Mouse (Mus musculus) kidney, postnatal 4 days (tissue): ENCODE data around the gene Prrg2.

Source experiments
- DNase-seq, 2 experiments: peaks; one replicate each; pipeline ENCODE4 v3.0.0; 2021; ENCODE audit warnings: mixed read lengths in 2 of 2

The Prrg2 gene

DNA sequence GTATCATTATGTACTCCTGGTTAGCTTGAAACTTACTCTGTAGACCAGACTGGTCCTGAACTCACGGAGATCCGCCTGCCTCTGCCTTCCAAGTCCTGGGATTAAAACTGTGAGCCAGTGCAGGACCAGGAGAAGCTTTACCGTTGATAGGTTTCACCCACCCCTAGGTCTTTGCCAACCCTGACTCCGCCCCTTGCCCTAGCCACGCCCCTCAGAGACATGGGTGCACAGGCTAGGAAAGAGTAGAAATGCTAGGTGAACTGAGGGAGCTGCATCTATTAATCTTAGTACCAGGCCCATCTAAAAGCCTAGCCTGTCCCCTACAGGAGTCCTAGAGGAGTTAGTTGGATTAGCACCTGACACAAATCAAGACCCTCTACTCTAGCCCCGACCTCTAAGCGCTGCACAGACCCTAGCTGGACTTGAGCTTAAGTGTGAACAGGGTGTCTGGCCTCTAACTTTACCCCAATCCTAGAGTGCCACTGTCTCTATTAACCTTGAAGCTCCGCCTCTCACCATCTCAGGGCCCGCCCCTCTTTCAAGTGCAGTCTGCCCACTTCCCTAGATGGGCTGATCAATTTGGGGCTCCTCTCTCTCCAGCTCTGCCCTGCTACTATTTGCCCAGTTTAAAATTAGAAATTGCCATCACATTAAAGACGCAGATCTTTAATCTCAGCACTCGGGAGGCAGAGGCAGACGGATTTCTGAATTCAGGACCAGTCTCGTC lies 27.9 kb upstream of the Prrg2 start:
- peak in 1 of 2 experiments; percentile 37 for DNase-seq

DNA sequence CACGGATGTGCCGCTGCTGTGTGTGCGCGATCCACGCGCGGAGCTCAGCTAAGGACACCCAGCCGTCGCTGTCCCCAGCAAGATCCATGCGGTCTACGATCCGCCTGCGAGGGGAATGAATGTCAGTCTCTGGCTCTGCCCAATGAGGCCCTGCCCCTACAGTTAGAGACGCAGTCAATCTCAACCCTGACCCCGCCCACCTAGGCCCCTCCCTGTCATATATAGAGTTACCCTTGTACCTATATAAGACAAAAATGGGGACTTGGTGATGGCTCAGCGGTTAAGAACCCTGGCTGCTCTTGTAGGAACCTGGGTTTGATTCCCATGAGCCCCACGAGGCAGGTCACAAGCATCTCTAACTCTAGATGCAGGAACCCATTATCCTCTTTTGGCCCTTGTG lies 26.1 kb upstream of the Prrg2 start:
- no peak for DNase-seq

DNA sequence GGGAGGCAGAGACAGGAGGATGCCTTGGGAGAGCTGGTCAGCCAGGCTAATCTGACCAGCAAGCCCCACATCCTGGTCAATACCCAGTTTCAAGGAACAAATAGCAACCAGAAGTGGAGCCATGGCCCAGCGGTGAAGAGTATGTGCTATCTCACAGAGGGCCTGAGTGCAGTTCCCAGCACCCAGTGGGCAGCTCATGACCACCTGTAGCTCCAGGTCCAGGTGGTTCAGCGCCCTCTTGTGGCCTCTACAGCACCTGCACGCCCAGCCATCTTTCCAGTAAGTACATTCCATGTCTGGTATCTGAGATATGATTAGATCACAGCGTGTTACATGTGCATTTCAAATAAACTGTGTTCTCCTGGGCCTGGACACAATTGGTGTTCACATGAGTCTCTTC lies 23.6 kb upstream of the Prrg2 start:
- DNase-seq, result no peak

DNA sequence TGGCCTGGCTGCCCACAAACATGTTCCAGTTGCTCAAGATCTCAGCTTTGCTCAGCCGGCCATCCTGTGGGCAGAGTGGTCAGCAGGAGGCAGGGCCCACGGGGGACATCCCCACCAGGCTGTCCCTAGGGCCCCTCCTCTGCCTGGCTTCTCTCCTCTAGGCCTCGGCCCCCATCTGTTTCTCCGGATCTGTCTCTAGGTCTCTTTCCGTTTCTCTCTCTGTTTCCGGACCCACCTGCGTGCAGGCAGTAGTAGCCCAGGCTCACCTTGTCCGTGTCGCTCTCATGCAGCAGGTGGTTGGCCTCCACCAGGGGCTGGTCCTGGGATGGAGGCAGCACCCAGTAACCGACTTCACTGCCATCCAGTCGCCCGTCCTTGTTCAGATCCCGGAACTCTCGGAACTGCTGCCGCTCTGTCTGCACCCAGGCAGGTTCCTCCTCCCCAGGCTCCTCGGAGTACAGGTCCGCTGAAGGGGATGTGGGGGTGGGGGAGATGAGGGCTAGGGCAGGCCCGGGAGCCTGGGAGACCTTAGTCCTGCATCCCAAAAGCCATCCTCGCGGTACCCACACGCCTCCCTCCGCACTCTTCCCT lies 20.9 kb upstream of the Prrg2 start:
- DNase-seq, result no peak

DNA sequence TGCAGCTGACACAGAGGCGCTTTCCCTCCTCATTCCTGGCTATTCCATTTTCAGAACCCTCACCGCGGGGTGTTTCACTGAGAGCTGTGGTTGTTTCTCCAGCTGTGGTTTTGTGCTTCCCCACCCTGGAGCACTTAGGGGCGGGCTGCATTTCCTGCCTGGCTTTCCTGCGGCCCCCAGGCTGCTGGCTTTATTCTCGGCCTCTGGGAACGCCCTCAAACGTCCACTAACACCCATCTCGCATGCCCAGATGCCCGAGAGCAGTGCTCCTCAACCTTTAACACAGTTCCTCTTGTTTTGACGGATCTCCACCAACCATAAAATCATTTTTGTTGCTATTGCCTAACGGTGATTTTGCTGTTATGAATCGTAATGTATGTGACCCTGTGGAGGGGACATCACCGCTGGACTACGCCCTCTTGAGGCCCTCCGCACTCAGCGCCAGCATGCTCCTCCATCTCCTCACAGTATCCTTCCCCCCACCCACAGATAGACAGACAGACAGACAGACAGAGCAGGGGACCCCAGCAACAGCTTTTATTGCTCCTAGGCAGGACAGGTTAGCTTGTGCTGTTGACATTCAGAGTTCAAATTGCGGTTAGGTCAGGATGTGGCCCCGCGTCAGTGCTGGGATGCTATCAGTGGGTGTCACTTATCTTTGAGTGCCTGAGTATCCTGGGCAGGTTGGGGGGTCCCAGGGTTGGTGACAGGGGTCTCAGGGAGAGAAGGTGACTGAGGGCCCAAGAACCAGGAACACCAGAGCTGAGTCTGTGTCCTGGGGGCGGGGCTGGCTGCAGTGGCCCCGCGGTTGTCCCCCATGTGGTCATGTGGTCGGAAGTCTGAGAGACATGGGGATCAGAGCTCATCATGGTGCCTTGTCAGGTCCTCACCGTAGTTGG lies 20.2 kb upstream of the Prrg2 start:
- DNase-seq, result peak; percentile 66 to 79

DNA sequence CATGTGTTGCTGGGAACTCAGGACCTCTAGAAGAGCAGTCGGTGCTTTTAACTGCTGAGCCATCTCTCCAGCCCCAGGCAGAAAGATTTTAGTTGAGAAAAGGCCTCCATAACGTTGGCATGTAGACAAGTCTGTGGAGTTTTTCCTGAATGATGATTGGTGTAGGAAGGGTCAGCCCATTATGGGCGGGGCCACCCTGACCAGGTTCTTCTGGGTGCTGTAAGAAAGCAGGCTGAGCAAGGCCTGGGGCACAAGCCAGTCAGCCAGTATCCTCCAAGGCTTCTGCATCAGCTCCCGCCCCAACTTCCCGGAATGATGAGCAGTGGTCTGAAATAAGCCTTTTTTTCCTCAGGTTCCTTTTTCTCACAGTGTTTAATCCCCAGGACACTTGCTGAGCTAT lies 18.5 kb upstream of the Prrg2 start:
- DNase-seq, result no peak

DNA sequence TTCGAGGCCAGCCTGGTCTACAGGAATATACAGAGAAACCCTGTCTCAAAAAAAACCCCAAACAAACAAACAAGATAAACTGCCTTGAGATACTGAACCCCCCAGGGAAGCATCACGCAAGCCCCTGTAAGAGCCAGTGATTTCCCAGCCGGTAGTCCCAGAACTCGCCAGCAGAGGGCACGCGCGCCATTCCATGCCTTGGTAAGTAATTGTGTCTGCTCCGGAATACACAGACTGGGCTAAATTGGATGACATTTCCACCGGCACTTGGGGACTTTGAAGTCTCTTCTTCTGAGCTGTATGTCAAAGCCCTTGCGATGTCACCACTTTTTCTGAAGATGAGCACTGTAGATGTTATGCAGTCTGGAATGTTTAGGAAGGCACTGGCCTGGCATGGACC lies 17.4 kb upstream of the Prrg2 start:
- DNase-seq, result peak; percentile 94 to 96

DNA sequence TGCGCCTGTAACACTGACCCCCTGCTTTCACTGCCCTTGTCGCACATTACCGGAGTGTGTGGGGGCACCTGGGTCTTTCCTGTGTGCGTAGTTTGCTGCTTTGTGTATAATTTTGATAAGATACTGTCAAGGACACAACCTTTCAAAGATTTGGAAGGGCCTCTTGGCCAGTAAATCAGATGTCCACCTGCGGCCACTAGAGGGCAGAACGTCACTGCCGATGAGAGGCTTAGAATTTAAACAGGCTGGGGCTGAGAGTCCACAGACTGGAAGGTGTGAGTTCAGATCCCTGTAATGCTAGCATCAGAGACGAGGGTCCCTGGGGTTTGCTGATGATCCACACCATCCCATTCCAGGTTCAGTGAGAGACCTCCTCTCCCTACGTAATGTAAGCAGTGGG lies 16.0 kb upstream of the Prrg2 start:
- peak; percentile 87 to 89 for DNase-seq

DNA sequence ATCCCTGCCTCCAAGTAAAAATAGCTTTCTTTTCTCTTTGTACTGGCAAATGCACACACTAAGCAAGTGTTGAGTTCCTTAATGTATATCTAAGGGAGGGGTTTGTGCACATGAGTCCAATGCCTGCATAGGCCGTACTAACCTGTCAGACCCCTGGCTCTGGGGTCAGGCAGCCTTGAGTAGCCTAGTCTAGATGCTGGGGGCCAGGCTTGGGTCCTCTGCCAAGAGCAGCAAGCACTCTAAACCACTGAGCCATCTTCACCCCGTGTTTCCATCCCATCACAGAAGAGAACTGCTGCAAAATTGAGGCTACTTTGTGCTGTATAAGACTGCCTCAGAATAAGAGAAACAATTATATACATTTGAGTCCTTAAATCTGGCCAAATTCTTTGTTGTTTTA lies 15.4 kb upstream of the Prrg2 start:
- DNase-seq, result no peak

DNA sequence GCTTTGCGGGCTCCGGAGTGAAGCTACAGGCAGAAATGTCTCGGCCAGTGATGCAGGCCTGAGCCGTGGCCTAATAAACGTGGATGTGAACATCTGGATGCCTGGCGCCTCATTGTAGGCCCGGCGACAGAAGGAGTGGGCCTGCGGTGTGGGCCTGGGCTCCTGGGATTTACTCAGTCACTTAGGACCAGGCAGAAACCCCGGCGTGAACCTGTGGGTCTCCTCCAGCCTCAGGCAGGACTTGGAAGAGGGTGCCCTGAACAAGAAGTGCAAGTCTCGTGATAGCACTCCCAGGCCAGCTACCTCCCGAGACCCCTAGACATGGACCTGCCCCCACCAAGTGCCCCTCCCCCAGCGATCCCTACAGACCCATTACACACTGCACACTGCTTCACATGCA lies 14.8 kb upstream of the Prrg2 start:
- DNase-seq, result no peak

DNA sequence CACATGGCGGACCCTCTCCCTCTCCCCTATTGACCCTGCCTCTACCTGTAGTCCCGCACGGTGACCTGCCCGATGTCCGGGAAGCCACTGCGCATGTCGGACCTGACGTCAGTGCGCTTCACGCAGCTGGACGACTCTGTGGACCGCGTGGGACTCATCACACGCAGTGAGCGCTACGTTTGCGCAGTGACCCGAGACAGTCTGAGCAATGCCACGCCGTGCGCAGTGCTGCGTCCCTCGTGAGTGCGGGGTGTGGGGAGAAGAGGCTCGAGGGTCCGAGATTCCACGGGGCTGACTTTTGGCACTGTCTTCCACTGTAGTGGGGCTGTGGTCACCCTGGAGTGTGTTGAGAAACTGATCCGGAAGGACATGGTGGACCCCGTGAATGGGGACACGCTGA lies 14.0 kb upstream of the Prrg2 start:
- DNase-seq, result no peak

DNA sequence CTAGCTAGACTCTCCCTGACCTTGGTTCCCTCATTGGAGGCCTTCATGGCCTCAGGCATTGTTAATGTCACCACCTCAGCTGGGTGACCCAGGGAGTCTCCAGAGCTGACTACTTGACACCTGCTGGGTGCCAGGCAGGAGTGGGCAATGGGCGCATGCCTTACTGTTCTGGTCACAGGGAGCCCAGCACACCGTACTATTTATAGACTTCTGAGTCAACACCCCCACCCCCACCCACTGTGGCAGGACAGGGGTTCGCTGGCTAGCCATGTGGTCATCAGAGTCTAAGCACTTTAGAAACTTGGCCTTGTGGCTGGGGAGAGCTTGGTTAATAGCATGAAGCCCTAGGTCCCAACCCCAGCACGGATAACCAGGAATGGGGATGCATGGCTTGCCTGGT lies 12.9 kb upstream of the Prrg2 start:
- DNase-seq, result peak in 1 of 2 experiments; percentile 34

DNA sequence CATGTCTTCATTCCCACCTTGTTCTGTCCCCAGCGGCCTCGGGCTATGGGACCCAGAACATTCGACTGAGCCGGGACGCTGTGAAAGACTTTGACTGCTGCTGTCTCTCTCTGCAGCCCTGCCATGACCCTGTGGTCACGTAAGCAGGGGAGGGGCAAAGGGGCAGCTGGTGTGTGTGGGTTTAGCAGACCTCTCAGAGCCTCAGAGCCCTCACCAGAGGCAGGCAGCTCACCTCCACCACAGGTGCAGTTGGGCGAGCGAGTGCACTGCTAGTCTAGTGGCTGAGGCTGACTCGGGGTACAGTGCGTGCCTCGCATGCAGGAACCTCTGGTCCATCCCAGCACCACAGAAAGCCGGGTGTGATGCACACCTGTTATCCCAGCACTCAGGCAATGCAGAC lies 11.5 kb upstream of the Prrg2 start:
- DNase-seq, result no peak

DNA sequence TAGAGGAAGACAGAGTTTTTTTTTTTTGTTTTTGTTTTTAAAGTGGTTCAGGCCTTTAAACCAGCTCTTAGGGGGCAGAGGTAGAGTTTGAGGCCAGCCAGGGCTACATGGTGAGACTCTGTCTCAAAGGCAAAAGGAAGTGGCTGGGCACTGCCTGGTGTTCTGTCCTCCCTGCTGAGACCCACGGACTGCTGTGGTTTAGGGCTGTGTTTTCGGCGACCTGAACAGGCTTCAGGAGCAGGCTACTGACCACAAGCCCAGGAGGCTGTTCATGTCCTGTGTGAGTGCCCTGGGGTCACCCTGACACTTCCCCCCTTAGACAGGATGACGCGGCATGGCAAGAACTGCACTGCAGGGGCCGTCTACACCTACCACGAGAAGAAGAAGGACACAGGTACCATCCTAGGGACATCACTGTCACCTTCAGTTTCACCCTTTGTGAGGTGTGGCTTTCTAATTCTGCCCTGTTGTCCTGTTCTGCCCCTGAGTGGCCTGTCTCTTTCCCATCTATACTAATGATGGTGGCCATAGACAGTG lies 10.8 kb upstream of the Prrg2 start:
- DNase-seq, result no peak

DNA sequence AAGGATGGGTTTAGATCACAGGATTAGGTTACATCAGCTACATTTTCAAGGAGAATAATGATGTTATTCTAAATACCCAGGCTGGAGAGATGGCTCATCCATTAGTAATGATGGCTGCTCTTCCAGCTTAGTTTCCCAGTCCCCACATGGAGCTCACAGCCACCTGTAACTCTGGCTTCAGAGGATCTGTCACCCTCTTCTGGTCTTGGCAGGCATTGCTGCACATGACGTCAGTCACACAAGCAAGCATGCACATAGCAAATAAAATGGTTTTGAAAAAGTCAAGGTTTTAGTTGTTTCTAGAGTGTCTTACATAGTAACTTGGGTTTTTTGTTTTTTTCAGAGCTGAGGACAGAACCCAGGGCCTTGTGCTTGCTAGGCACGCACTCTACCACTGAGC lies 9.8 kb upstream of the Prrg2 start:
- no peak for DNase-seq

DNA sequence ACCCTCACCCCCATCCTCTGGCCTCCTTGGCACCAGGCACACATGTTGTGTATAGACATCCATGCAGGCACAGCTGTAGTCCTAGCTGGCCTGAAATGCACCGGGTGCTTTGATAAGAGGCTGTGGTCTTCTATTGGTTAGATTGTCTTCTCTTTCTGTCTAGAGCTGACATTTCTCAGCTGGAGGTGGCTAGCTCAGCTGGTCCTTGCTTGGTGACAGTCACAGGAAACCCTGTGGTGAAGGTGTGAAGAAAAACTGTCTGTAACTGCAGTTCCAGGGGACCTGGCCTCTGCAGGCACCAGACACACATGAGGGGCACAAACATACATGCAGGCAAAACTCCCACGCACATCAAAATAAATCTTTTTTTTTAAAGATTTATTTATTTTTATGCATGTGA lies 7.2 kb upstream of the Prrg2 start:
- no peak for DNase-seq

DNA sequence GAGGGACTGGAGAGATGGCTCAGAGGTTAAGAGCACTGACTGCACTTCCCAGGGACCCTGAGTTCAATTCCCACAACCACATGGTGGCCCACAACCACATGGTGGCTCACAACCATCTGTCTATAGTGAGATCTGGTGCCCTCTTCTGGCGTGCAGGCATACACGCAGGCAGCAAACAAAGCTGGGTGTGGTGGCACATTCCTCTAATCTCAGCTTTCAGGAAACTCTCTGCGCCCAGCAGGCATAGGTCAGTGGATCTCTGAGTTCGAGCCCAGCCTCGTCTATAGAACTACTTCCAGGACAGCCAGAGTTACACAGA lies 5.5 kb upstream of the Prrg2 start:
- peak; percentile 60 to 73 for DNase-seq

DNA sequence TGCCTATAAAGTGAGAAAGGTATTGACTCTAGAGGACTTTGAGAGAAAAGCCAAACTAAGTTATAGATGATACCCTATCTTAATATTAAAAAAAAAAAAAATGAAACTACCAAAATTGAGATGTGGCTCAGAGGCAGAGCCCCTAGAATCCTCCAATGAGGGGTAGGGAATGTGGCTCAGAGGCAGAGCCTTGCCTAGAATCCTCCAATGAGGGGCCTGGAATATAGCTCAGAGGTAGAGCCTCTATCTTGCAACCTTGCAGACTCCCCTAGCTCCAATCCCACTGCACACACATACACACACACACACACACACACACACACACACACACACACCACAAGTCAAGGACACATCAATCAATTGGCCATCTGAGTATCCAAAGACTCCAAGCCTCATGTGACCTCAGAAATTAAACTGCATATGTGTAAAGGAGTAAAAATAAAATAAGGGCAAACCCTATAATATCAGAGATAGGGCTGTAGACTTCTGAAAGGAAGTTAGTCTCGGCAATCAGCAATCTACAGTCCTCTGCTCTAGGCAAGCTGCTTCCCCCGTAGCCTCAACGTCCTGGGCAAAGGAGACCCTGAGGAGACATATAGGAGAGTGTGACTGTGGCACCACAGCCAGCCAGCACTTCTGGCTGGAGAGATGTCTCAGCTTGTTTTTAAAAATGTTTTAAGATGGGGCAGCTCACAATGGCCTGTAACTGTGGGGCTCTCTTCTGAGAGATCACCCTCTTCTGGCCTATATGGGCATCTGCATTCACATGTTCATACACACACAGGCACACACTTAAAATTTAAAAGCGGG lies 4.9 kb upstream of the Prrg2 start:
- DNase-seq, result no peak

DNA sequence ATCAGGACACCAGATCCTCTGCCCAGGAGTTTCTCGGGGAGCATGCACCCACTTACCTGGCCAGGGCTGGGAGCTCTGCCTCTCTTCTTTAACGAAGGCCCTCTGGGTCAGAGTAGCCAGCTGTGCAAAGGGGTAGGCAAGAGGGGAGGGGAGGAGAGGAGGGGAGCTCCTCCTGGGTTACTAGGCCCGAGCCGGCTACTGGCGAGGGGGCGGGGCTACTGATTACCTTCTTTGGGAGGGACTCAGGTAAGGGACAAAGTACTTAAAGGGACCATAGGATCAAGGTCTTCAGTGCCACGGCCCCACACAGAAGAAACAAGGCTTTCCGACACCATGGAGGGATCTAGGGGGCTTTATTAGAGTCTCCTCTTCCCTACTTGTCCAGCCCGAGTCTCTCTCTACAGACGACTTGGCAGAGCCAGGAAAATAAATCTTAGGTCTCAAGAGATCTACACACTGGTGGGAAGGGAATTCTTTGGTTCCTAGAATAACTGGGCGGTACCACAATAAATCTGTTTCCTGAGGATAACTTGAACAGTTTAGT lies 873 bp downstream of the Prrg2 start:
- DNase-seq, result peak; percentile 78 to 85

DNA sequence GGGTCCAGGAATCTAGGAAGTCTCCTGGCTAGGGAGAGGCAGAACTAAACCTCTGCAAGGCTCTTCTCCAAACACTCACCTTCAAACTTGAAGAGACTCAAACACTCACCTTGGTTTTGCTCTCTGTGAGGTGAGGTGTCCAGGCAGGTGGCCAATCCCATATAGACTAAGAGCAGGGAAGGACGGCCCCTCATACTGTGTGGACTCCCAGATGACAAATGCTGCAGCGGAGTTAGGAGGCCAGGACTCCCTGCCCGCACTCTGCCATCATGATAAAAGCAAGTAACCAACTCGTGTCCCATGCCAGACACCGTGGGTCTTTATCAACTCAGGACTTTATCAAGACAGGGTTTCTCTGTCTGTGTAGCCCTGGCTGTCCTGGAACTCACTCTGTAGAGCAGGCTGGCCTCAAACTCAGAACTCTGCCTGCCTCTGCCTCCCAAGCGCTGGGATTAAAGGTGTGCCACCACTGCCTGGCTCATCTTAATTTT lies 1.8 kb downstream of the Prrg2 start:
- DNase-seq, result no peak

DNA sequence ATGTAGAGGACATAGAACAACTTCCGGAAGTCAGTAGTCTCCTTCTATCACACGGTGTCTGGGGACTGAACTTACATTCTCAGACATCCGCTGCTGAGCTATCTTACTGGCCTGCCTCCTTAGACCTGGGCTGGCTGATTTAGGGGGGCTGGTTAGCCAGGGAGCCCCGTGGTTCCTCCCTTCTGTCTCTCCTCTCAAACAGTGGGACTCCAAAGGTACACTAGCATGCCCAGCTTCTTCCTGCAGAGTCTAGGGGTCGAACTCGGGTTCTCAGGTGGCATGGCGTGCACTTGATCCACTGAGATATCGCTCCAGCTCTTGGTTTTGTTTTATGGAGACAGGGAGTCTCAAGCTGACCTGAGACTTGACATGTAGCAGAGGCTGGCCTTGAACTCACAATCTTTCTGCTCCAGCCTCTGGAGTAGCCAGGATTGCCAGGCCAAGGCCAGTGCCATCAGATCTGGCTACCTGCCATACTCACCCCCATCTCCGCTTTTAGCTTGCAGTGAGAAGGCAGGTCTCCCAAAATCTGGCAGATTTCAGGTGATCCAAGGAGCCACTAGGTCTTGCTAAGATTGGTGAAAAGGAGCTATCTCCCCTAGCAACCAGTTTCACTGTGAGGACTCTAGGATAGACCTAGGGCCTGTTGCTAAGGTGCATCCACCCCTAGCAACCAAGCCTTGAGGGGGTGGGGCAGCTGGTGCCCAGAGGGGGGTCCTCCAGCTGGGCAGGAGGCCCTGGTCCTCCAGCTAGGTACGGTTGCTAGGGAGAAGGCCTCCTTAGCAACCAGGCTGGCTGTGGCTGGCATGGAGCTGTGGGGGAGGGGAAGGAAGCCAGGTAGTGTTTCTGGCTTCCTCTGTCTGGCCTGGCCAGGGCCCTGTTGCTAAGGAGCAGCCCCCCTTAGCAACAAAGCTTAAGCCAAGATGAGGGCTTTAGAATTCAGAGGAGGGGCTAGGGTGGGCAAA lies 3.6 kb downstream of the Prrg2 start:
- DNase-seq, result no peak
